Mouse (Mus musculus): Measurements from ENCODE around the gene Casp7.
A peak's percentile ranks its signal among the peaks of the same experiment; 100 is the strongest.

Casp7 gene

DNA sequence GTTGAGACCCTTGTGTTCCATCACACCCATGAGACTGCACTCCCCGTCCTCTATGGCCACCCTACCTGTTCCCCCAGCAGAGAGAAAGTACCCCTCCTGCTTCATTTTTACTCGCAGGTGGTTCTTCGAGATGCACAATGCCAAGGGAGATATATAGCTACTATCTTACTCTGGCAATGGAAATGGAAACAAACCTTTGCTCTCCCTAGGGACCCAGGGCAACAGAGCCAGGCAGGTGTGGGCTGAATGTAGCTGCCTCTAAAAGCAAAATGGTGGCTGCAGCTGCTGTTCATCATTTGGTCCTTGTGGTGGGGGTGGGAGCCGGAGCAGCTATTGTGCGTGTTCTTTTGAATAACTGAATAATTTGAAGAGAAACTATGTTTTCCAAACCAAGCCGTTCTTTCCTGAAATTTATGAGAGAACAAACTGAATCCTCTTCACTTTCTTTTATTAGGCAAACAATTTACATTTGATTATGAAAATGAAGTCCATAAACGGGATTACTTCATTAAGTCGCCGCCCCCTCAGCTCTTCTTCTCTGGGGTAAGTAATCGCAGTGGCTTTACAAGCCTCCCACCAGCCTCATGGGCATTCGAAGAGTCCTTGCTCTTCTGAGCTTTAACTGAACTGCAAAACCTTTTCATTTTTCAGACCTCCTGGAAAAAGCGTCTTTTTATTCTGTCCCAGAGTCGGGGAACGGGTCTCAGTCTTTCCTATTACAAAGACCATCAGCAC lies 73.5 kb downstream of the Casp7 start:
- DNase-seq (ENCODE audit: low spot score): no peak

DNA sequence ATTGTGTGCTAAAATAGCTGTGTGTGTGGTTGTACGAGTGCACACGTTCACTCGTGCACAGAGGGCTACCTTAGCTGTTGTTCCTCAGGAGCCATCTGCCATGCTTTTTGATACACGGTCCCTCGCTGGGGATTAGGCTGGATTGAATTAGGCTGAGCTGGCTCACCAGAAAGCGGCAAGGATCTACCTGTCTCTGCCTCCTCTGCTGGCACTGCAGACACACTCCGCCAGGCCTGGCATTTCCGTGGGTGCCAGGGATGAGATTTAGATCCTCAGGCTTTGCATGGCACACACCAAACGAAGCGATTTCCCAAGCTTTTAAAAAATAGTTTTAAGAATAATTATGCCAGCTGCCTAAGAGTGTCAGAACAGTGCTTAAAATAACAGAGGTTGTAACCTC lies 75.0 kb downstream of the Casp7 start:
- no peak for DNase-seq (ENCODE audit: low spot score)

DNA sequence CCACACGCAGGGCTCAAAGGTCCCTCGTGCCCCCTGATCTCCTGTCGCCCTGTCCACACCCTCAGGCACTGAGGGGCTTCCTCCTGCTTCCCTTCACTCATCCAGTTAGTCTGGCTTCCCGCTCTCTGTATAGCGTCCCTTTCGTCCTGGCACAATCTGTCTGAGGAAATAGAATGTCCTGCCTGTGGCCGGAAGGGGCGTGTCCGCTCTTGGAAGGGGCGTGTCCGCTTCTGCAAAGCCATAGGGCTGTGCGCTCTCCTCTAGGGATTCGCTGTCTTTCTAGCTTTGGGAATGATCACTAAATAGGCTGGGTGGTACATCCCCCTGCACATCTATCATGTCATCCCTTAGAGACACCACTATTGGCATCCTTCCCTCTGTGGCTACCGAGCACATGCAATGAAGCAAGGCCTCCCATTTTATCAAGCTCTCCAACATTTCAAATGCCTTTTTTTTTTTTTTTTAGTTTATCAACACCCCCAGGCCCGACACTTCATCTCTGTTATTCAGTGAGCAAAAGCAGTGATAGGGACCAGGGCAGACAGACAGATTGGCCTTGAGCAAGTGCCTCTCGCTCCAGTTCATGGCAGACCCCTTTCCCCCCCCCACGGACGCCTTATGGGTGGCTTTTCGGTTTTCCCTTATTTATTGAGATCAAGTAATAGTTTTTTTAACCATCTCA lies 78.1 kb downstream of the Casp7 start:
- DNase-seq (ENCODE audit: low spot score): no peak

DNA sequence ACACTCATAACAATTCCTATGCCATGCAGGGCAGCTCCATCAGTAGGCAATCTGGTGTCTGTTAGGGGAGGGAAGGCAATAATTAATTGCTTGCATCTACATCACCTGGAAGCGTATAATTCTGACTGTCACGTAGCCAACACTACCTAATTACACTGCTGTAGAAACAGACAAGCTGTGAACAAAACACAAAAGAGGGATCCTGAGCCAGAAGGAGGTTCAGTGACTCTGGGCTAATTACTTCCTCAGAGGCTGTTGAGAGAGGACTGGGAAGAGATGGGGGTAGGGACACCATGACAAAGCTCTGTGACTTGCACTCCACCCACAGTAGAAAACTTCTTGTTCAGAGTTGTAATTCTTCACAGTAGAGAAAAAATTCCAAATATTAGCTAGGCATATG lies 79.6 kb downstream of the Casp7 start:
- DNase-seq (ENCODE audit: low spot score): no peak

DNA sequence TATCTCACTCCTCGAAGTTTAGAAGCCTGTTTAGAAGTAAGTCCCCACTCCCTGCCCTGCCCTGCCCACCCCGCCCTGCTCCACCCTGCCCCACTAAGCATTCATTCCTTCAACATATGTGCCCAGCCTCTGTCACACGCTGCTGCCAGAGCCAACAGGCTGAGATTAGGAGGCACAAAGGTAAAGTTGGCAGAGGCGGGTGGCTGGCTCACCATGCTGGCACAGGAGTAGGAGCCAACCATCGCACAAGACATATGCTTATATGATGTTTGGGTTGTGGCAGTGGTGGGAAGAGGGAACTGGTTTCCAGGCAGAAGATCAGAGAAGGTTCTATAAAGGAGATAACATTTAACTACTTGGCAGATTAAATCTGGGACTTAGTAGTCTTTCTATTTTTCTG lies 80.3 kb downstream of the Casp7 start:
- DNase-seq (ENCODE audit: low spot score): no peak

DNA sequence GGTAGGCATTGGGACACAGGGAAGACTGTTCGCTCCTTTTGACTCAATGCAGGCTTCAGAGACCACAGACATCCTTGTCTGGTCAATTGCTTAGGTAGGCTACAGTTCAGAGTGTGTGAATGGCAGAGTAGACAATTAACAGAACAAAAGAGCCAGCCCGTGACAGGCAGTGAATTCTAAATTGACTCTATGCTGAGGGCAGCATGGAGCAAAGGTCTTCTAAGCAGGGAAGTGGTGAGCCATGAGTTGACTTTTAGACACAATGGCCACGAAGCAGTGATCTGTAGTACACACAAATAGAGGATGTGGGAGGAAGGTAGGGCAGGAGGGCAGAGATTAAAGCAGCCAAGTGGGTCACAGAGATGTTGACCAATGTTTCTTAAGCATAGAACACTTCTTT lies 80.9 kb downstream of the Casp7 start:
- peak; percentile 25 for DNase-seq (ENCODE audit: low spot score)

DNA sequence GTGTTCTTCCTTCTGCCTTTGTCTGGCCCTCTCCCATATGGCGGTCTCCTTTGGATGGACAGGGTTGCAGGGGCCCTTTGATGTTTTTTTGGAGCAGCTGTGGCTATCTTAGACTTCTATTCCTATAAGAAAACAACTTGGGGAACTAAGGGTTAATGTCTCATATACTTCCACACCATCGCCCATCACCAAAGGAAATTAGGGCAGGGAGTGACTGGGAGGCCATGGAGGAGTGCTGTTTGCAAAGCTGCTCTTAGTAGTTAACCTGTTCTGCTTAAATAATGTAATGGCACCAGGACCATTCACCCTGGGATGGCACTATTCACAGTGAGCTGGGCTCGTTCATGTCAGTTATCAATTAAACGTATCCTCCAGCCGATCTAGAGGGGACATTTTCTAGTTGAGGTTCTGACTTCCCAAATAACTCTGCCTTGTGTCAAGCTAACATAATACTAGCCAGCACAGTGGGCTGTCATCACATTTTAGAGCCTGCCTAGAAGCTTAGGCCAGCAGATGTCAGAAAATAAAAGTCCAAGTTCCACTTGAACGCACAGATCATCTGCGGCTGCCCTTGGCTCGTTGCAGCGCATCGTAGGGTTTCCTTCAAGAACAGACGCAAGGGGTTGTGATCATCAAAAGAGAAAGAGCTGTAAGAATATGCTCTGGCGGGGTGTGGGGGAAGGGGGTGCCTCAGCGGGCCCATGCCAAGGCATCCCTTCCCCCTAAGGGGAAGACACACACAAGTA lies 87.9 kb downstream of the Casp7 start:
- DNase-seq (ENCODE audit: low spot score): no peak

DNA sequence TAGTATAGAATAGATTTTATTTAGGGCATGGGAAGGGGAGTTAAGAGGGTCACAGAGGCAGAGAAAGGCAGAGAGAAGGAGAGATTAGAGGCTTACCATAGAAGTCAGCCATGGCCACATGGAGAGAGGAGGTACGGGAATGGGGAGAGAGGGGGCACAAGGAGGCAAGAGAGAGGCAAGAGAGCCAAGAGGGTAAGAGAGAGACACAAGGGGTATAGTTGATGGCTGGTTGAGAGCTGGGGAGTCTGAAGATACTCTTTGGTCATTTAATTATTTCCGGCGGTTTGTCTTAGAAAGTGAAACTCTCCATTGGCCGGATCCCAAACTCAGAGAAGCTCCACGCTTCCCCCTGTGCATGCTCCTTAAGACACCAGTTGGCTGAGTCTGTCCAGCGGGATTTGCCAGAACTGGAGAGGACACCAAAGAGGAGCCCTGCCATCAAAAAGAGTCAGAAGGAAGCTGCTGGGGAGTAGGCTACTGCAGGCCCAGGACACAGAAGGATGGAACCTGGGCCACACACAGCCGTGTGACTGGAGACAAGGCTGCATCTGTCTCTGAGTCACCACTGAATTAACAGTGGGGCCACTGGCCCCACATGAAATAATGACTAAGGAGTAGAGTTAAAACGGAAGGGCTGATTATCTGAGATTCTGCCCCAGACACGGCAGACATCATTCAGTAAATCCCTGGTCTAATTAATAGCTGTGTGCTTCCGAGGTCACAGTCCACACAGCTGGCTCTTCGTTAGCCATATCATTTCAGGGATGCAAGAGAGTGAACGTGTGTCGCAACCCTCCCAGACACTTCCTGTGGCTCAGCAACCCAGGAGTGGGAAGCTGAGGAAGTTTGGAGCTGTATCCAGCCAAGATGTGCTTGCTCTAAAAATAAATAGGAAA lies 88.7 kb downstream of the Casp7 start:
- DNase-seq (ENCODE audit: low spot score): no peak

DNA sequence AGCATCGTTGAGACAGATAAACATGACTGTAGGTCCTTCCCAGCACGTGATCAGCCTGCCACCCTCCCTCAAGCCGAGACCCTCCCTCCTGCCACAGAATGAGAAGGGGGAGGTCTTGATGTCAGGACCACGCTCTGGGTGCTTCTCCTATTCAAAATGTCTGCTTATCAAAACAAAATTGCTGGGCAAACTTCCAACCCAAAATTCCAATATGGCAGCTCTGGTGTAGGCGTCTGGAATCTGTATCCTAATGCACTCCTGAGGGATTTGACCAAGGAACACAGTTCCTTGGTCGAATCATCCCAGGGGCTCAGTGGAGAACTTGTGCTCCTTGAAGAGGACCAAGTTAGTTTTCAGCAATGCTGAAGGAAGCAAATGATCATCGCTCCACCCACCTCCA lies 90.0 kb downstream of the Casp7 start:
- no peak for DNase-seq (ENCODE audit: low spot score)

DNA sequence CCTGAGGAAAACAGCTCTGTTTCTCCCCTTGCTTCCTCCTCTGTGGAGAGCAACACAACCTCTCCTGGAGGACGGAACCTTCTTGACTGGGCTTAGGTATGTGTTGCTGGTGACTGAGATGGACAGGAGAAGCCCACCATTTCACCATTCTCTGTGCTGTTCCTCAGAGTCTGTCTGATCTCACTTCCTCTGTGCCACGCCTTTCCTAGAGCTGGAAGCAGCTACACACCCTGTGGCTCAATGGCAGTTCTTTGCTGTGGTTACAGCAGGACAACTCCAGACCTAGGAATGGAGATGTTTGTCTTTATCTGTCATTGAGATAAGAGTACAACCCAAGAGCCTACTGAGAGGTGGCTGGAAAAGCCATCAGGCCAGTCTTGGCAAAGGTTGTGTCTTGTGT lies 90.4 kb downstream of the Casp7 start:
- no peak for DNase-seq (ENCODE audit: low spot score)

DNA sequence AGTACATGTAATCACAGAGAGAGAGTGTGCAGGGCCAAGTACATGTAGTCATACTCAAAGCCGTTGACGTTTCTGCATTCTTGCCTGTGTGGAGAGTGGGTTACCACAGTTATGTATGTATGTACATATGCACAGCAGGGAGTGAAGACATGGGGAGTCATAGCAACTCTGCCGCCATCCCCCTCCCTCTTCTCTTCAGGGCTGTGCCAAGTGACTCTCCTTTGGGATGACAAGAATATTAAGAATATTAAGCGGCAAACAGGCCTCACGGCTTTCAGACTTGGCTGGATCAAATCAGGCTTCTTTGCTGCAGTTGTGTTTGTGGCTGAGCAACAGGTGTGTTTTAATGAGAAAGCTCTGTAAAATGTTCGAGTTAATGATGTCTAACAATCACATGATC lies 92.7 kb downstream of the Casp7 start:
- DNase-seq (ENCODE audit: low spot score): no peak

Data from adipocyte (in vitro differentiated cells).